Mouse (Mus musculus) small intestine, adult 2 months (tissue): ENCODE data around the gene Syne1.

Experiments
- CTCF ChIP-seq: fragments of 200-500 bp; IDR thresholded peaks from 2 replicates; pipeline ENCODE4 v1.5.1; 2012; ENCODE audit warnings: low read depth, mild to moderate bottlenecking, control low read depth, inconsistent platforms, low read length, moderate library complexity, mixed read lengths; ENCODE audit not compliant: insufficient replicate concordance, insufficient read length; ENCODE audit errors: extremely low read depth
- POLR2A ChIP-seq: fragments of 200-500 bp; IDR thresholded peaks from 2 replicates; pipeline ENCODE4 v1.6.1; 2012; ENCODE audit warnings: low read depth, mild to moderate bottlenecking, control low read depth, inconsistent platforms, low read length, moderate library complexity

DNA sequence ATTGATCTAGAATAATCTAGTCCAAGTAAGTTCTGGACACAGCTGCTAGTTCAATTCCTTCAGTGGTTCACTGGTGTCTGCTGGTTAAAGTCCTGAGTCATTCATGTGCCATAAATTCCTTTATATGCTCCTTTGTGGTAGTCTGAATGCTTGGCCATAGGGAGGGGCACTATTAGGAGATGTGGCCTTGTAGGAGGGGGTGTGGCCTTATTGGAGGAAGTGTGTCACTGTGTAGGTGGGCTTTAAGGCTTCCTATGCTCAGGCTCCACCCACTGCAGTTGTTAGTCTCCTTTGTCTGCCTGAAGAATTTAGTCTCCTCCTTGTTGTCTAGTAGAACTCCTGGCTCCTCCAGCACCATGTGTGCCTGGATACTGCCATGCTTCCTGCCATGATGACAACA is 362.4 kb downstream of the Syne1 start:
- TF ChIP-seq CTCF (no peak), POLR2A (no peak)
